Comparison of ENCODE assay signal across 8 mouse cellular contexts in genomic region chr4:141735206-141735560, GRCm38 (mm10). TPM values are rescaled to one million over a fixed set of nuclear protein-coding genes. Genes with fewer than 3 reads are reported as not detected.
DNase-seq lines count a peak whose midpoint lies in the region; ATAC-seq and TF ChIP-seq lines count a peak whose summit lies in the region.

No protein-coding gene starts in this region.

- no peak overlapping the region for H3K27ac ChIP-seq in cerebellum, adult 2 months (ENCODE audit: insufficient read depth, low read length)
- H3K27ac ChIP-seq in limb, embryonic 13.5 days, result peak overlapping the region; percentile 2; the same call in 1 of the 2 replicates
- H3K27ac ChIP-seq in stomach, embryonic 15.5 days, result peak overlapping the region; percentile 84

- peaks cover 6% of the 10 kb centered on the region for H3K9me3 ChIP-seq in megakaryocyte, embryonic 14.5 days
- no peaks in the 10 kb centered on the region for H3K9me3 ChIP-seq in limb, embryonic 13.5 days
- H3K9me3 ChIP-seq in stomach, embryonic 15.5 days, result no peaks in the 10 kb centered on the region

- ATAC-seq in megakaryocyte, adult 5-6 weeks (ENCODE audit: poor library complexity, severe bottlenecking), result no peak
- ATAC-seq in limb, embryonic 13.5 days (ENCODE audit: low FRiP score, low read depth), result no peak
- ATAC-seq in stomach, embryonic 15.5 days (ENCODE audit: insufficient read depth, low FRiP score, low read depth), result no peak

- no peak for TF ChIP-seq POLR2A in cerebellum, adult 2 months (IDR thresholded peaks at IDR 0.05; ENCODE audit: borderline replicate concordance, insufficient read depth, low read length)

- no peaks in the 10 kb centered on the region; the same call in 1 of the 2 replicates for H3K4me1 ChIP-seq in cerebellum, adult 2 months (ENCODE audit: control insufficient read depth, insufficient read depth, low read length)
- H3K4me1 ChIP-seq in megakaryocyte, embryonic 14.5 days, result peaks cover 27% of the 10 kb centered on the region
- H3K4me1 ChIP-seq in limb, embryonic 13.5 days, result peaks cover 9% of the 10 kb centered on the region
- H3K4me1 ChIP-seq in stomach, embryonic 15.5 days, result peaks cover 13% of the 10 kb centered on the region

- peak overlapping the region; percentile 58 for H3K9ac ChIP-seq in limb, embryonic 13.5 days
- no peak overlapping the region for H3K9ac ChIP-seq in stomach, embryonic 15.5 days

- no peak for DNase-seq in cerebellum, adult 2 months
- no peak for DNase-seq in cerebellum, adult 18-20 months
- DNase-seq in urinary bladder, postnatal 36 days (ENCODE audit: low spot score in 2 of 2), result no peak
- DNase-seq in thymus, postnatal 4 days, result no peak

- no peaks in the 10 kb centered on the region for H3K27me3 ChIP-seq in cerebellum, adult 2 months (ENCODE audit: control insufficient read depth, insufficient read depth, low read length)
- peaks cover 5% of the 10 kb centered on the region for H3K27me3 ChIP-seq in megakaryocyte, embryonic 14.5 days (replicated peaks)
- H3K27me3 ChIP-seq in limb, embryonic 13.5 days, result no peaks in the 10 kb centered on the region
- no peaks in the 10 kb centered on the region for H3K27me3 ChIP-seq in stomach, embryonic 15.5 days (replicated peaks)

- peak overlapping the region; percentile 89 for H3K4me3 ChIP-seq in cerebellum, adult 2 months (replicated peaks; ENCODE audit: insufficient read depth, low read depth, low read length)
- H3K4me3 ChIP-seq in megakaryocyte, embryonic 14.5 days (replicated peaks), result peak overlapping the region; percentile 89
- peak overlapping the region; percentile 42 for H3K4me3 ChIP-seq in limb, embryonic 13.5 days
- peak overlapping the region; percentile 31; the same call in 1 of the 2 replicates for H3K4me3 ChIP-seq in stomach, embryonic 15.5 days (replicated peaks)

- no peak for TF ChIP-seq CTCF in cerebellum, adult 2 months (IDR thresholded peaks at IDR 0.05; ENCODE audit: borderline replicate concordance, insufficient read depth, low read depth, low read length)

- H3K4me2 ChIP-seq in limb, embryonic 13.5 days (replicated peaks), result peak overlapping the region; percentile 65
- peak overlapping the region; percentile 57 for H3K4me2 ChIP-seq in stomach, embryonic 15.5 days

- 23% methylated on average over 9 of the region's 9 CpGs for WGBS in cerebellum, adult 2 months
- 26% methylated on average over 9 of the region's 9 CpGs for WGBS in limb, embryonic 13.5 days
- WGBS in stomach, embryonic 15.5 days, result 26% methylated on average over 9 of the region's 9 CpGs

- H3K36me3 ChIP-seq in megakaryocyte, embryonic 14.5 days (replicated peaks; ENCODE audit: low read length), result no peaks in the 10 kb centered on the region
- H3K36me3 ChIP-seq in limb, embryonic 13.5 days, result no peaks in the 10 kb centered on the region
- no peaks in the 10 kb centered on the region for H3K36me3 ChIP-seq in stomach, embryonic 15.5 days

RNA-seq across cellular contexts. Expression of gene Agmat, which starts 11.3 kb away (rescaled TPM):
- 1.5 and 2.7 TPM in 2 replicates for polyA plus RNA-seq in cerebellum, adult 2 months (2012; rRNA removed)
- polyA plus RNA-seq in megakaryocyte, embryonic 14.5 days (2012; ENCODE audit: insufficient read depth, low replicate concordance), result not detected in 2 replicates
- total RNA-seq in megakaryocyte, adult 5-6 weeks (2015), result not detected in 2 replicates
- not detected in 2 replicates for total RNA-seq in megakaryocyte, adult 5-6 weeks (2017)
- 0.13 TPM in 1 of 2 replicates, not detected in the other for polyA plus RNA-seq in limb, embryonic 13.5 days (2015; fragmentation: Nextera tagmentation; extraction: Ambion mirVana)
- 7.0 and 10.0 TPM in 2 replicates for polyA plus RNA-seq in stomach, embryonic 15.5 days (2015; fragmentation: Nextera tagmentation; extraction: Ambion mirVana)

RNA-seq across cellular contexts. Expression of gene Ddi2, which starts 12.0 kb away (rescaled TPM):
- 20.4 and 21.1 TPM in 2 replicates for polyA plus RNA-seq in cerebellum, adult 2 months (2012; rRNA removed)
- 0.43 and 1.7 TPM in 2 replicates for polyA plus RNA-seq in megakaryocyte, embryonic 14.5 days (2012; ENCODE audit: insufficient read depth, low replicate concordance)
- 25.2 and 29.1 TPM in 2 replicates for total RNA-seq in megakaryocyte, adult 5-6 weeks (2015)
- total RNA-seq in megakaryocyte, adult 5-6 weeks (2017), result 37.6 and 47.1 TPM in 2 replicates
- 21.8 and 23.4 TPM in 2 replicates for polyA plus RNA-seq in limb, embryonic 13.5 days (2015; fragmentation: Nextera tagmentation; extraction: Ambion mirVana)
- polyA plus RNA-seq in stomach, embryonic 15.5 days (2015; fragmentation: Nextera tagmentation; extraction: Ambion mirVana), result 23.2 and 23.3 TPM in 2 replicates

RNA-seq across cellular contexts. Expression of gene Rsc1a1, which starts 49.8 kb away (rescaled TPM):
- 7.4 and 8.1 TPM in 2 replicates for polyA plus RNA-seq in cerebellum, adult 2 months (2012; rRNA removed)
- polyA plus RNA-seq in megakaryocyte, embryonic 14.5 days (2012; ENCODE audit: insufficient read depth, low replicate concordance), result 3.0 and 5.9 TPM in 2 replicates
- 26.8 and 33.7 TPM in 2 replicates for total RNA-seq in megakaryocyte, adult 5-6 weeks (2015)
- 9.5 and 16.2 TPM in 2 replicates for total RNA-seq in megakaryocyte, adult 5-6 weeks (2017)
- polyA plus RNA-seq in limb, embryonic 13.5 days (2015; fragmentation: Nextera tagmentation; extraction: Ambion mirVana), result 1.3 TPM in 1 of 2 replicates, not detected in the other
- polyA plus RNA-seq in stomach, embryonic 15.5 days (2015; fragmentation: Nextera tagmentation; extraction: Ambion mirVana), result 1.0 TPM in 1 of 2 replicates, not detected in the other

RNA-seq across cellular contexts. Expression of gene Dnajc16, which starts 55.5 kb away (rescaled TPM):
- polyA plus RNA-seq in cerebellum, adult 2 months (2012; rRNA removed), result 27.3 and 28.1 TPM in 2 replicates
- polyA plus RNA-seq in megakaryocyte, embryonic 14.5 days (2012; ENCODE audit: insufficient read depth, low replicate concordance), result 0.44 and 1.8 TPM in 2 replicates
- total RNA-seq in megakaryocyte, adult 5-6 weeks (2015), result 4.2 and 5.0 TPM in 2 replicates
- total RNA-seq in megakaryocyte, adult 5-6 weeks (2017), result 5.6 and 6.1 TPM in 2 replicates
- 3.4 and 3.6 TPM in 2 replicates for polyA plus RNA-seq in limb, embryonic 13.5 days (2015; fragmentation: Nextera tagmentation; extraction: Ambion mirVana)
- 3.9 and 4.6 TPM in 2 replicates for polyA plus RNA-seq in stomach, embryonic 15.5 days (2015; fragmentation: Nextera tagmentation; extraction: Ambion mirVana)

RNA-seq across cellular contexts. Expression of gene Casp9, which starts 58.2 kb away (rescaled TPM):
- polyA plus RNA-seq in cerebellum, adult 2 months (2012; rRNA removed), result 20.0 and 21.8 TPM in 2 replicates
- polyA plus RNA-seq in megakaryocyte, embryonic 14.5 days (2012; ENCODE audit: insufficient read depth, low replicate concordance), result 4.7 and 7.1 TPM in 2 replicates
- 14.9 and 16.3 TPM in 2 replicates for total RNA-seq in megakaryocyte, adult 5-6 weeks (2015)
- total RNA-seq in megakaryocyte, adult 5-6 weeks (2017), result 17.3 and 22.1 TPM in 2 replicates
- polyA plus RNA-seq in limb, embryonic 13.5 days (2015; fragmentation: Nextera tagmentation; extraction: Ambion mirVana), result 17.1 and 17.2 TPM in 2 replicates
- 21.2 and 23.4 TPM in 2 replicates for polyA plus RNA-seq in stomach, embryonic 15.5 days (2015; fragmentation: Nextera tagmentation; extraction: Ambion mirVana)

Comparison
In these comparisons a context has a peak if more than half of its experiments do, and no peak if none do; other contexts are left out.
1. H3K4me3 ChIP-seq: peak in every context shown above with its lines; median percentile 89 in cerebellum, adult 2 months; 89 in megakaryocyte, embryonic 14.5 days; 42 in limb, embryonic 13.5 days; 31 in stomach, embryonic 15.5 days.